Mouse (Mus musculus) midbrain, embryonic 11.5 days (tissue): ENCODE data around the gene Mterf4. TPM values are rescaled to one million over a fixed set of nuclear protein-coding genes. Genes with fewer than 3 reads are reported as not detected.

ENCODE experiments used
- microRNA-seq: library from miRNA; unstranded; fragments of <30 nt; microRNA quantifications from one replicate; pipeline ENCODE4, GENCODE M21; 2017
- polyA plus RNA-seq: library from polyadenylated mRNA; unstranded; fragments of >200 nt; fragmentation: Nextera tagmentation; extraction: Ambion mirVana; gene quantifications from 2 replicates; pipeline ENCODE4 v1.2.1, GENCODE M21; 2014

Gene Mterf4
- polyA plus RNA-seq, 1 experiment from 2014 or later: 31.8 TPM

Small RNA genes lying within 50 kb of the gene (microRNA-seq; reads per million reads assigned to microRNA genes)
- gene Mir6345 (not detected), gene Mir6901 (not detected), gene Mir6902 (1.7 reads per million)

Other genes with a start within 250 kb of the Mterf4 start
- gene Kif1a, start 204.0 kb downstream of the Mterf4 start, polyA plus RNA-seq: 51.0 and 59.6 TPM in 2 replicates
- not detected in 2 replicates for gene Agxt, start 170.7 kb downstream of the Mterf4 start, polyA plus RNA-seq
- 0.22 and 0.34 TPM in 2 replicates for gene 2310007B03Rik, start 145.0 kb downstream of the Mterf4 start, polyA plus RNA-seq
- 0.11 TPM in 2 replicates for gene Crocc2, start 137.2 kb downstream of the Mterf4 start, polyA plus RNA-seq
- 1.8 and 2.0 TPM in 2 replicates for gene Sned1, start 70.1 kb downstream of the Mterf4 start, polyA plus RNA-seq
- 88.5 and 94.8 TPM in 2 replicates for gene Ppp1r7, start 36.9 kb upstream of the Mterf4 start, polyA plus RNA-seq
- 15.0 and 16.0 TPM in 2 replicates for gene Pask, start 37.6 kb upstream of the Mterf4 start, polyA plus RNA-seq
- gene Ano7, start 68.0 kb upstream of the Mterf4 start, polyA plus RNA-seq: 0.31 TPM in 1 of 2 replicates, not detected in the other
- gene Hdlbp, start 172.9 kb upstream of the Mterf4 start, polyA plus RNA-seq: 84.4 and 88.2 TPM in 2 replicates
- 3.2 and 3.3 TPM in 2 replicates for gene Farp2, start 206.2 kb upstream of the Mterf4 start, polyA plus RNA-seq